In the genomic region with DNA sequence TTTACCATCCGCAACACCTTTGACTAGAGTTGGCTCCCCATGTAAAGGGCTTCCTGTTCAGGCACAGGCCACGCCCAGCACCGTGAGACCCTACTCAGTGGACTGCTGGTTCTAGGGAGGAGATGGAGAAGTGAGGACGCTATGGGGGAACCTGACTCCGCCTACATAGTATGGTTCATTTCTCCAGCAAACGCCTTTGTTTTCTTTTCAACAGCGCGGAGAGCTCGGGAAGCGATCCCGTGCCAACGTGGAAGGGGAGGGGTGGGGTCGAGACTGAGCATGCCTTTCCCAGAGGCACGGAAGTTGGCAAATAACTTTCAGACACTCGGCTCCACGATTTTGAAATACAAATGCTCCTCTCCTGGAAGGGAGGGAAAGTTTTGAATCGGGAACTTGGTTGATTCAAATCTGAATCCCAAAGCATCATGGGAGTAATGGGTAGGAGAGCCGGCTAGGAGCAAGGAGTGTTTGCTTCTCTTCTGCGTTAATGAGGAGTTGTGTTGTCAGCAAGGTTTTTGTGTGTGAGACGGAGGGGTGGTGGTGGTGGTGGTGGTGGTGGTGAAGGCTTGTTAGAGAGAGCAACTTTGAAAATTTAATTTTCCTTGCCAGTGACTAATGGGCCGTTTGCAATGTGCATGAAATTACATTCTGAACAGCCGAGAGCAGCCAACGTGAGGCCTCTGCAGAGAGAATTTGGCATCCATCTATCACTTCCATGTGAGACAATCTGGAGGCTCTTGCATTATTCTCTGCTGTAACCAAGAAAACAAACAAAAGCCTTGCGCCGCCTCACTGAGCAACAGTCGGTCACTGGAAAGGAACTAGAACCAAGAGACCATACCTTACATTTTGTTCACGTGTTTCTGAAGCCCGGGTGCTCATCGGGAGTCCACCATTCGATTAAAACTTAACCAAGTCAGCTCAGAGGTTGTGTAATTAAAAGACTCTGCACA, we compare ENCODE assay signal across 1 mouse cellular context.
TF ChIP-seq lines count a peak whose summit lies in the region.

No protein-coding gene starts in this region.

TF ChIP-seq in CH12.LX, 34 proteins besides CTCF, POLR2A, EP300 and RAD21 (continued from another document):
- TF ChIP-seq TBP (conservative IDR thresholded peaks at IDR 0.05; ENCODE audit: low read depth, low read length) = 0 out of 2 replicates have a peak, but pooled peaks have one; percentile 6
- no peak for TF ChIP-seq JUND (conservative IDR thresholded peaks at IDR 0.05; ENCODE audit: low read depth, low read length)
- no peak for TF ChIP-seq KAT2A (IDR thresholded peaks at IDR 0.05; ENCODE audit: insufficient replicate concordance, low read length)
- no peak for TF ChIP-seq USF1 (IDR thresholded peaks at IDR 0.05; ENCODE audit: low read depth, low read length)
- no peak for TF ChIP-seq NELFE (IDR thresholded peaks at IDR 0.05; ENCODE audit: low read depth, low read length)
- no peak for TF ChIP-seq ZNF384 (IDR thresholded peaks at IDR 0.05; ENCODE audit: low read depth, low read length)
- TF ChIP-seq MYC (IDR thresholded peaks at IDR 0.05; ENCODE audit: low read depth, low read length) = 0 out of 2 replicates have a peak, but pooled peaks have one; percentile 7
- no peak for TF ChIP-seq USF2 (conservative IDR thresholded peaks at IDR 0.05; ENCODE audit: low read depth, low read length)
